Mouse (Mus musculus) MEL-GATA-1-ER (cell line): Measurements from ENCODE around the gene Gm42742.

ENCODE experiments used
- DNase-seq: peaks from one replicate; pipeline ENCODE4 v3.0.0-alpha.2; 2012; ENCODE audit warnings: low read depth; ENCODE audit errors: extremely low read depth

Gm42742 gene

DNA sequence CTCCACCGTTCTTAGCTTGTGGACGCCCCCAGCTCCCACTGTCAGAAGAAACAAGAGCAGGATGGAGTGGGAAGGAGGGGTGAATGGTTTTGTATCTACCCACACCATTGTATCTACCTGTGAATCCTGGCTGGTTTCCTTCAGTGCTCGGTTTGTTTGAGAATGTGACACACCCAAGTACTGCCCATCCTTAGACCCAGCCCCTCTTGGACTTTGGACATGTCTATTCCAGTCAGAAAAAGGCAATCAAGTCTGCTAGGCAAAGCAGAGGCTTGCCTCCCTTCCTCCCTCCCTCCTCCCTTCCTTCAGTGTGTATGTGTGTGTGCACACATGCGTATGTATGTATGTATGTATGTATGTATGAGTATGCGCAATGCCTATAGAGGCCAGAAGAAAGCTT lies 17.3 kb downstream of the Gm42742 start:
- no peak for DNase-seq

GRCm38 (mm10) chr7:126999568-126999967 lies 21.3 kb downstream of the Gm42742 start:
- DNase-seq = no peak

DNA sequence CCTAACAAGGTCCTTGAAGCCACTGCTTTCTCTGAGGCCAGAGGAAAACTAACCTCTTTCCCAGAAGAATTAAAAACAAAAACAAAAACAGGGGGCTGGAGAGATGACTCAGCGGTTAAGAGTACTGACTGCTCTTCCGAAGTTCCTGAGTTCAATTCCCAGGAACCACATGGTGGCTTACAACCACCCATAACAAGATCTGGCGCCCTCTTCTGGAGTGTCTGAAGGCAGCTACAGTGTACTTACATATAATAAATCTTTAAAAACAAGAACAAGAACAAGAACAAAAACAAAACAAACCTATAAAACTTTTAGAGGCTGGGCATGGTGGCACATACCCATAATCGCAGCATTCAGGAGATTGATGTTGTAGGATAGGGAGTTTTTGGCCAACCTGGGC lies 24.4 kb downstream of the Gm42742 start:
- no peak for DNase-seq

- DNase-seq = no peak
Measured at GRCm38 (mm10) chr7:126988816-126989215, 32.1 kb downstream of the Gm42742 start.

DNA sequence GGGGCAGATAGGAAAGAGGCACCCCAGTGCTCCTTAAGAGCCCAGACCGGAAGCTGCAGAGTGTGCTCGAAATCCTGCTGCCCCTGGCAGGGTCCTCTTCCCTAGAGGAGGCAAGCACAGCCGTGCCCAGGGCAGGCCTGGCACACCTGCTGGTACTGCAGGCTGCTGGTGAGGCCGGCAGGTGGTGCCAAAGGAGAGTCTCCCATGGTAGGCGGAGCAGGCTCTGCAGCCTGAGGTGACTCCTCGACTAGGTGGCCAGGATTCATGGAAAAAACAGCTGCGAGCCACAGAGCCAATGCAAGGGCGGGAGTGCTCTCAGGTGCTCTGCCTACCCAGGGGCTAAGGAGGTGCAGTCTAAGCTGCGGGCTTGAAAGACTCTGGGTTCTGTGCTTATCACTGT lies 34.6 kb downstream of the Gm42742 start:
- DNase-seq = no peak

GRCm38 (mm10) chr7:126984667-126985444 lies 36.0 kb downstream of the Gm42742 start:
- no peak for DNase-seq

DNA sequence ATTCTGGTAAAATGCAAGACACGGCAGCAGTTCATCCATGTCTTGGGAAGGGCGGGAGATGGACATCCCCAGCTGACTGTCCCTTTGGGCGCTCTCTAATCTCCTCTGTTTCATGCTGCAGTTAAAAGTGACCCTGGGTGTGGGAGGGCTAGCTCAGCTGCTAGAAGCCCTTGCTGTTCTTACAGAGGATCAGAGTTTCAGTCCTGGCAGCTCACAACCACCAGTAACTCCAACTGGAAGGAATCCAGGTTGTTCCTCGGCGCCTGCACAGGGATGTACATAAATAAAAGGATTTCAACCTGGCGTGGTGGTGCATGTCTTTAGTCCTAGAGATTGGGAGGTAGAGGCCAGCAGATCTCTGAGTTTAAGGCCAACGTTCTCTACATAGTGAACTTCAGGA lies 37.8 kb downstream of the Gm42742 start:
- DNase-seq = no peak

DNA sequence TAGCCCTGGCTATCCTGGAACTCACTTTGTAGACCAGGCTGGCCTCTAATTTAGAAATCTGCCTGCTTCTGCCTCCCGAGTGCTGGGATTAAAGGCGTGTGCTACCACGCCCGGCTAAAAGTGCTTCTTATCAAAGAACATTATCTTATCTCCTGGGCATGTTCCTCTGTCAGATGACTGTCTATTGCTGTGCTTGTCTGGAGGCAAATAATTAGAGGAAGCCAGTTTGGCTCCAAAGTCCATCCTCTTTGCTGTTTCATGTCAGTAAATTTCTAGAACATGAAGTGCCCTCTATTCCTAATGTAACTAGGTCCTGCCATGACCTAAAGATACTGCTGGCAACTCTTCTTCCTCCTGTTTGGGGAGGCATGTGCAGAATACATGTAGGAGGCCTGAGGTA lies 38.8 kb downstream of the Gm42742 start:
- no peak for DNase-seq

GRCm38 (mm10) chr7:126981601-126982000 lies 39.3 kb downstream of the Gm42742 start:
- DNase-seq = no peak

DNA sequence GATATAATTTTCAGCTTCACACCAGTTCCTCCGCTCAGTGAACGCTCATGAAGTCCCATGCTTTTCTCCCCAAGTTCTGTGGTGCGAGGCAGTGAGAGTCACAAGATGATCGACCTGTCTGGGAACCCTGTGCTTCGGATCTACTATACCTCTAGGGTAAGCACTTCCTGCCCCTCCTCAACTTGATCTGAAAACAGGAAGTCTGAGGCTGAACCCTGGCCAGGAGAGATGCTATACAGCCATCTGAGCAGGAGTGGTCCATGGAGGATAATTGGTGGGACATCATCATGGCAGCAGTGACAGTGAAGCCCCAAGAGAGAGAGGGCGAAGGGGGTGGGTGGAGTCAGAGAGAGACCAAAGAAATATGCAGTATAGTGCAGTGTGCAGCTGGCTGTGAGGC lies 42.1 kb downstream of the Gm42742 start:
- DNase-seq = no peak

DNA sequence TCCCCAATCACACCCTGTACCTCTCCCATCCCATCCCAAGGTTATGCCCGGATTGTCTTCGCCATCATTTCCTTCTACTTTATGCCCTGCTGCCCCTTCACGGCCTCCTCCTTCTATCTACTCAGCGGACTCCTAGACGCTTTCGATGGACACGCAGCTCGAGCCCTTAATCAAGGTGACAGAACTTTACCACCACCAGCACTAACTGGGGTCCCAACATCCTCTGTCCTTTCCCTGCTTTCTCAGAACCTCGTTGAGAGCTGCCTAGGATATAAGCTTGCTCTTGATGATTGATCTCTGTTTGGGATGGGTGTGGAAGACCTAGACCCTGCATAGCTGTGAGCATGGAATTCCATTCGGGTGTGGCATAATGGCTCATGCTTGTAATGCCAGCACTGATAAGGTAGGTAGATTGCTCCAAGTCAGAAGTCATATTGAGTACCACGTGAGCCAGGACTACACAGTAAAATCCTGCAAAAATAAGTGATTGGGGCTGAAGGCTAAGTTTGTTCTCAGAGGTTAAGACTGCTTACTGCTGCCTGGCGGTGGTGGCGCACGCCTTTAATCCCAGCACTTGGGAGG lies 43.9 kb downstream of the Gm42742 start:
- no peak for DNase-seq

- peak; percentile 93 for DNase-seq
Measured at GRCm38 (mm10) chr7:126975950-126976866, 44.7 kb downstream of the Gm42742 start, which contains the start of gene Cdiptos. TSS of gene Cdiptos (minus strand) at chr7:126976098.

DNA sequence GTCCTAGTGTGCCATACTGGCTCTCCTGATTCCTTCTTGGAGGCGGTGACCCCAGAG lies 45.2 kb downstream of the Gm42742 start, which contains the start of gene Cdipt:
TSS of gene Cdipt (plus strand) at position 22 of the 57 bp plus-strand sequence.
- no peak for DNase-seq

- DNase-seq = peak; percentile 37
Measured at GRCm38 (mm10) chr7:126975493-126975892, 45.4 kb downstream of the Gm42742 start.

DNA sequence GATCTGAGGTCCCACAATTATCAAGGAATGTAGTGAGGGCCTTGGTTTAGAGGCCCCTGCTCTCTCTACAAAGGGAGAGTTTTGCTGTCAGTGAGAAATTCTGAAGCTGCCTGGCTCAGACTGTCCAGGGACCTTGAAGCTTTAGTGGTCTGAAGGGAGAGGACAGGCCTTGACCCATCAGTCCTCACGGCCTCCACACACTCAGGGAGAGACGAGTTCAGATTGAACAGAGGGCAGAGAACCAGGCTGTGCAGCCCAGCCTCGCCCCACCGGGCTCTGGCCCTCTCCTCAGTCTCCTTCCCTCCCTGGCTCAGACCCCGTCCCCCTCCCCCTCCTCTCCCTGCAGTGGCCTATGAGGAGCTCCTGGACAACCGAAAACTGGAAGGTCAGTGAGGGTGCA lies 53.5 kb downstream of the Gm42742 start:
- DNase-seq = no peak

- no peak for DNase-seq
Measured at GRCm38 (mm10) chr7:126965568-126965967, 55.3 kb downstream of the Gm42742 start.
